In genomic region chr11:96941989-96942590, GRCm38 (mm10) we compare ENCODE assay signal across 20 mouse cellular contexts. TPM values are rescaled to one million over a fixed set of nuclear protein-coding genes. Genes with fewer than 3 reads are reported as not detected.
DNase-seq lines count a peak whose midpoint lies in the region; ATAC-seq and TF ChIP-seq lines count a peak whose summit lies in the region.
"Had no signal": no experiment of that assay in that cellular context is flagged by ENCODE, and none has a peak within 500 bp of the region (broad histone marks: within the 10 kb centered on the region; RNA-seq: fewer than 3 reads in every experiment).

No protein-coding gene starts in this region.

- no peaks in the 10 kb centered on the region for H3K9me3 ChIP-seq in lung, embryonic 14.5 days (ENCODE audit: low read depth, low read length)
- no peaks in the 10 kb centered on the region for H3K9me3 ChIP-seq in liver, embryonic 12.5 days (replicated peaks)
- no peaks in the 10 kb centered on the region for H3K9me3 ChIP-seq in stomach, embryonic 15.5 days
- no peaks in the 10 kb centered on the region for H3K9me3 ChIP-seq in forebrain, embryonic 14.5 days (replicated peaks; ENCODE audit: control insufficient read depth, low read length)
- H3K9me3 ChIP-seq: embryonic facial prominence, embryonic 12.5 days; forebrain, embryonic 13.5 days had no signal

- no peak for ATAC-seq in lung, embryonic 14.5 days (ENCODE audit: insufficient read depth)
- peak; percentile 49 for ATAC-seq in erythroblast, adult 5-6 weeks (replicated peaks; ENCODE audit: low FRiP score, poor library complexity, severe bottlenecking)
- peak; percentile 76 for ATAC-seq in liver, embryonic 12.5 days
- peak; percentile 29; the same call in 1 of the 2 replicates for ATAC-seq in stomach, embryonic 15.5 days (ENCODE audit: insufficient read depth, low FRiP score, low read depth)
- ATAC-seq in forebrain, embryonic 14.5 days: no peak
- ATAC-seq: forebrain, embryonic 13.5 days; inflammation-experienced regulatory T-cells, adult 6 months; midbrain, embryonic 16.5 days had no signal

- H3K27me3 ChIP-seq in lung, embryonic 14.5 days (ENCODE audit: insufficient read depth, low read length): no peaks in the 10 kb centered on the region
- no peaks in the 10 kb centered on the region for H3K27me3 ChIP-seq in liver, embryonic 12.5 days (replicated peaks)
- H3K27me3 ChIP-seq in stomach, embryonic 15.5 days (replicated peaks): no peaks in the 10 kb centered on the region
- H3K27me3 ChIP-seq in forebrain, embryonic 14.5 days (replicated peaks; ENCODE audit: control insufficient read depth, insufficient read depth, low read length): no peaks in the 10 kb centered on the region
- H3K27me3 ChIP-seq: embryonic facial prominence, embryonic 12.5 days had no signal

- H3K4me3 ChIP-seq in lung, embryonic 14.5 days (ENCODE audit: low read depth, low read length): peak overlapping the region; percentile 60; the same call in 1 of the 2 replicates
- peak overlapping the region; percentile 76 for H3K4me3 ChIP-seq in liver, embryonic 12.5 days
- H3K4me3 ChIP-seq in stomach, embryonic 15.5 days (replicated peaks): 0 out of 2 replicates have a peak overlapping the region, but pooled peaks have one; percentile 54
- H3K4me3 ChIP-seq in forebrain, embryonic 14.5 days (ENCODE audit: low read depth, low read length): no peak overlapping the region
- H3K4me3 ChIP-seq: embryonic facial prominence, embryonic 12.5 days; forebrain, embryonic 13.5 days; gastrocnemius, adult 2 months had no signal

- 66% methylated on average over 6 of the region's 6 CpGs for WGBS in lung, embryonic 14.5 days
- WGBS in liver, embryonic 12.5 days (ENCODE audit: insufficient replicate concordance): 36% methylated on average over 6 of the region's 6 CpGs
- WGBS in stomach, embryonic 15.5 days: 68% methylated on average over 6 of the region's 6 CpGs
- 77% methylated on average over 6 of the region's 6 CpGs for WGBS in forebrain, embryonic 14.5 days

- peaks cover 8% of the 10 kb centered on the region; the same call in 1 of the 2 replicates for H3K4me1 ChIP-seq in lung, embryonic 14.5 days (ENCODE audit: insufficient read depth)
- peaks cover 75% of the 10 kb centered on the region for H3K4me1 ChIP-seq in liver, embryonic 12.5 days
- H3K4me1 ChIP-seq in stomach, embryonic 15.5 days: peaks cover 30% of the 10 kb centered on the region
- H3K4me1 ChIP-seq in forebrain, embryonic 14.5 days (ENCODE audit: control insufficient read depth, insufficient read depth, low read length): peaks cover 11% of the 10 kb centered on the region

- no peak for DNase-seq in lung, embryonic 14.5 days
- DNase-seq in lung, postnatal 25 days (ENCODE audit: low spot score): no peak
- no peak for DNase-seq in layer of hippocampus, adult 9-11 months
- no peak for DNase-seq in gastrocnemius, adult 18-20 months (ENCODE audit: low spot score)
- DNase-seq in forebrain, embryonic 14.5 days (ENCODE audit: low spot score): no peak
- DNase-seq: adrenal gland, postnatal 10 days; cerebellum, adult 9-11 months; gastrocnemius, adult 2 months; lung, adult 18-20 months; right cerebral cortex, postnatal 14 days; thymus, adult 2 months had no signal

- H3K27ac ChIP-seq in lung, embryonic 14.5 days (ENCODE audit: low read depth): no peak overlapping the region; the same call in 1 of the 2 replicates
- H3K27ac ChIP-seq in liver, embryonic 12.5 days: peak overlapping the region; percentile 98
- peak overlapping the region; percentile 35 for H3K27ac ChIP-seq in stomach, embryonic 15.5 days
- no peak overlapping the region for H3K27ac ChIP-seq in forebrain, embryonic 14.5 days (ENCODE audit: low read depth, low read length)
- H3K27ac ChIP-seq: embryonic facial prominence, embryonic 12.5 days; forebrain, embryonic 13.5 days; gastrocnemius, adult 2 months; macrophage had no signal

- H3K36me3 ChIP-seq in lung, embryonic 14.5 days (ENCODE audit: insufficient read depth): no peaks in the 10 kb centered on the region
- peaks cover 74% of the 10 kb centered on the region for H3K36me3 ChIP-seq in liver, embryonic 12.5 days
- H3K36me3 ChIP-seq in stomach, embryonic 15.5 days: no peaks in the 10 kb centered on the region
- H3K36me3 ChIP-seq in forebrain, embryonic 14.5 days (ENCODE audit: control insufficient read depth, insufficient read depth, low read length): no peaks in the 10 kb centered on the region
- H3K36me3 ChIP-seq: embryonic facial prominence, embryonic 12.5 days had no signal

- no peak for TF ChIP-seq CTCF in lung, embryonic 14.5 days (IDR thresholded peaks at IDR 0.05; ENCODE audit: low read depth)

- peak overlapping the region; percentile 15; the same call in 1 of the 2 replicates for H3K4me2 ChIP-seq in lung, embryonic 14.5 days
- peak overlapping the region; percentile 96 for H3K4me2 ChIP-seq in liver, embryonic 12.5 days
- 0 out of 2 replicates have a peak overlapping the region, but pooled peaks have one; percentile 84 for H3K4me2 ChIP-seq in stomach, embryonic 15.5 days
- no peak overlapping the region for H3K4me2 ChIP-seq in forebrain, embryonic 14.5 days (ENCODE audit: low read length)
- H3K4me2 ChIP-seq: embryonic facial prominence, embryonic 12.5 days; forebrain, embryonic 13.5 days had no signal

- no peak overlapping the region for H3K9ac ChIP-seq in lung, embryonic 14.5 days
- H3K9ac ChIP-seq in liver, embryonic 12.5 days: peak overlapping the region; percentile 90
- H3K9ac ChIP-seq in stomach, embryonic 15.5 days: no peak overlapping the region
- H3K9ac ChIP-seq in forebrain, embryonic 14.5 days (ENCODE audit: low read length): no peak overlapping the region
- H3K9ac ChIP-seq: embryonic facial prominence, embryonic 12.5 days; forebrain, embryonic 13.5 days had no signal

RNA-seq across cellular contexts. Expression of gene Pnpo, which starts 1.7 kb away (rescaled TPM):
- polyA plus RNA-seq in lung, embryonic 14.5 days (2014; fragmentation: Nextera tagmentation; extraction: Ambion mirVana): 18.4 and 19.5 TPM in 2 replicates
- total RNA-seq in erythroblast, adult 5-6 weeks (2015; ENCODE audit: low replicate concordance): 231 and 288 TPM in 2 replicates
- total RNA-seq in erythroblast, adult 5-6 weeks (2017; ENCODE audit: low replicate concordance): 381 and 405 TPM in 2 replicates
- 528 and 553 TPM in 2 replicates for polyA plus RNA-seq in liver, embryonic 12.5 days (2016; fragmentation: Nextera tagmentation; extraction: Ambion mirVana)
- polyA plus RNA-seq in stomach, embryonic 15.5 days (2015; fragmentation: Nextera tagmentation; extraction: Ambion mirVana): 63.6 and 85.7 TPM in 2 replicates
- total RNA-seq in gastrocnemius, adult 18-20 months (2021): 1 to 10 TPM; 7.6 to 9.0 TPM
- polyA plus RNA-seq in forebrain, embryonic 14.5 days (2014; fragmentation: Nextera tagmentation; extraction: Ambion mirVana): 19.0 and 21.9 TPM in 2 replicates

RNA-seq across cellular contexts. Expression of gene Prr15l, which starts 14.2 kb away (rescaled TPM):
- 24.1 and 30.8 TPM in 2 replicates for polyA plus RNA-seq in lung, embryonic 14.5 days (2014; fragmentation: Nextera tagmentation; extraction: Ambion mirVana)
- total RNA-seq in erythroblast, adult 5-6 weeks (2015; ENCODE audit: low replicate concordance): not detected in 2 replicates
- 0.94 and 1.3 TPM in 2 replicates for total RNA-seq in erythroblast, adult 5-6 weeks (2017; ENCODE audit: low replicate concordance)
- polyA plus RNA-seq in liver, embryonic 12.5 days (2016; fragmentation: Nextera tagmentation; extraction: Ambion mirVana): 2.4 and 3.2 TPM in 2 replicates
- 55.2 and 65.6 TPM in 2 replicates for polyA plus RNA-seq in stomach, embryonic 15.5 days (2015; fragmentation: Nextera tagmentation; extraction: Ambion mirVana)
- not detected for total RNA-seq in gastrocnemius, adult 18-20 months (2021)
- polyA plus RNA-seq in forebrain, embryonic 14.5 days (2014; fragmentation: Nextera tagmentation; extraction: Ambion mirVana): 0.09 TPM in 1 of 2 replicates, not detected in the other
- total RNA-seq: gastrocnemius, adult 2 months; left cerebral cortex, postnatal 25 days had no signal
- polyA plus RNA-seq: macrophage had no signal

RNA-seq across cellular contexts. Expression of gene Cdk5rap3, which starts 25.8 kb away (rescaled TPM):
- polyA plus RNA-seq in lung, embryonic 14.5 days (2014; fragmentation: Nextera tagmentation; extraction: Ambion mirVana): 61.8 and 63.8 TPM in 2 replicates
- total RNA-seq in erythroblast, adult 5-6 weeks (2015; ENCODE audit: low replicate concordance): 6.1 and 8.6 TPM in 2 replicates
- 6.8 and 17.3 TPM in 2 replicates for total RNA-seq in erythroblast, adult 5-6 weeks (2017; ENCODE audit: low replicate concordance)
- 49.0 and 51.6 TPM in 2 replicates for polyA plus RNA-seq in liver, embryonic 12.5 days (2016; fragmentation: Nextera tagmentation; extraction: Ambion mirVana)
- 67.2 and 76.5 TPM in 2 replicates for polyA plus RNA-seq in stomach, embryonic 15.5 days (2015; fragmentation: Nextera tagmentation; extraction: Ambion mirVana)
- total RNA-seq in gastrocnemius, adult 18-20 months (2021): 10 to 100 TPM; 24.9 to 25.7 TPM
- 91.2 and 98.4 TPM in 2 replicates for polyA plus RNA-seq in forebrain, embryonic 14.5 days (2014; fragmentation: Nextera tagmentation; extraction: Ambion mirVana)

RNA-seq across cellular contexts. Expression of gene Sp2, which starts 40.7 kb away (rescaled TPM):
- 22.3 and 23.7 TPM in 2 replicates for polyA plus RNA-seq in lung, embryonic 14.5 days (2014; fragmentation: Nextera tagmentation; extraction: Ambion mirVana)
- total RNA-seq in erythroblast, adult 5-6 weeks (2015; ENCODE audit: low replicate concordance): 16.1 and 17.1 TPM in 2 replicates
- total RNA-seq in erythroblast, adult 5-6 weeks (2017; ENCODE audit: low replicate concordance): 4.4 and 6.1 TPM in 2 replicates
- 15.5 and 18.5 TPM in 2 replicates for polyA plus RNA-seq in liver, embryonic 12.5 days (2016; fragmentation: Nextera tagmentation; extraction: Ambion mirVana)
- 12.7 and 13.5 TPM in 2 replicates for polyA plus RNA-seq in stomach, embryonic 15.5 days (2015; fragmentation: Nextera tagmentation; extraction: Ambion mirVana)
- 10 to 100 TPM; 11.2 TPM for total RNA-seq in gastrocnemius, adult 18-20 months (2021)
- polyA plus RNA-seq in forebrain, embryonic 14.5 days (2014; fragmentation: Nextera tagmentation; extraction: Ambion mirVana): 14.3 and 14.6 TPM in 2 replicates

Comparison
In these comparisons a context has a peak if more than half of its experiments do, and no peak if none do; other contexts are left out.
1. ATAC-seq: peak in erythroblast, adult 5-6 weeks (single experiment), liver, embryonic 12.5 days (single experiment) and stomach, embryonic 15.5 days (single experiment); none in lung, embryonic 14.5 days (single experiment) and forebrain, embryonic 14.5 days (single experiment).
2. H3K27ac ChIP-seq: peak in liver, embryonic 12.5 days (single experiment) and stomach, embryonic 15.5 days (single experiment); none in lung, embryonic 14.5 days (single experiment) and forebrain, embryonic 14.5 days (single experiment).